Mouse (Mus musculus) MEL (cell line): Measurements from ENCODE around the gene Pitpnc1.

ENCODE experiments used
- CTCF ChIP-seq, 3 experiments: IDR thresholded peaks in 2 of 3; conservative IDR thresholded peaks in 1 of 3; 2 replicates each; pipeline ENCODE4 v1.5.1; 2011 to 2012; ENCODE audit warnings: low read length in 3 of 3, low read depth in 2 of 3, mild to moderate bottlenecking in 2 of 3, improper control_type of control experiment in 1 of 3, inconsistent platforms in 1 of 3, mixed read lengths in 1 of 3, moderate library complexity in 1 of 3; ENCODE audit not compliant: control insufficient read depth in 1 of 3, insufficient read depth in 1 of 3, poor library complexity in 1 of 3, severe bottlenecking in 1 of 3
- E2F4 ChIP-seq: IDR thresholded peaks from 2 replicates; pipeline ENCODE4 v1.6.1; 2011; ENCODE audit warnings: low read depth, low read length, improper control_type of control experiment, borderline replicate concordance
- EP300 ChIP-seq, 2 experiments: IDR thresholded peaks; 2 replicates each; pipeline ENCODE4 v1.6.1; 2011; ENCODE audit warnings: improper control_type of control experiment in 2 of 2, low read length in 2 of 2, low read depth in 1 of 2, mild to moderate bottlenecking in 1 of 2
- JUND ChIP-seq: IDR thresholded peaks from 2 replicates; pipeline ENCODE4 v1.6.1; 2011; ENCODE audit warnings: low read depth, mild to moderate bottlenecking, improper control_type of control experiment, low read length
- MEF2A ChIP-seq: IDR thresholded peaks from 2 replicates; pipeline ENCODE4 v1.6.1; 2014; ENCODE audit warnings: low read depth, mild to moderate bottlenecking, inconsistent platforms, low read length, improper control_type of control experiment; ENCODE audit not compliant: poor library complexity, insufficient replicate concordance, severe bottlenecking; ENCODE audit errors: extremely low read depth
- POLR2A ChIP-seq, 2 experiments: IDR thresholded peaks; 2 replicates each; pipeline ENCODE4 v1.6.1; 2011 to 2012; ENCODE audit warnings: low read length in 2 of 2, mild to moderate bottlenecking in 2 of 2, control low read depth in 1 of 2, improper control_type of control experiment in 1 of 2, low read depth in 1 of 2, moderate library complexity in 1 of 2; ENCODE audit not compliant: control insufficient read depth in 1 of 2, insufficient read depth in 1 of 2, poor library complexity in 1 of 2
- POLR2AphosphoS5 ChIP-seq: IDR thresholded peaks from 2 replicates; pipeline ENCODE4 v1.6.1; 2012; ENCODE audit warnings: low read depth, borderline replicate concordance, mild to moderate bottlenecking, inconsistent platforms, low read length, moderate library complexity, mixed read lengths
- USF1 ChIP-seq: IDR thresholded peaks from 2 replicates; pipeline ENCODE4 v1.6.1; 2014; ENCODE audit warnings: low read depth, mild to moderate bottlenecking, inconsistent platforms, low read length, improper control_type of control experiment, moderate library complexity
- ZNF384 ChIP-seq: IDR thresholded peaks from 2 replicates; pipeline ENCODE4 v1.6.1; 2012; ENCODE audit warnings: low read depth, mild to moderate bottlenecking, inconsistent platforms, low read length, improper control_type of control experiment

DNA sequence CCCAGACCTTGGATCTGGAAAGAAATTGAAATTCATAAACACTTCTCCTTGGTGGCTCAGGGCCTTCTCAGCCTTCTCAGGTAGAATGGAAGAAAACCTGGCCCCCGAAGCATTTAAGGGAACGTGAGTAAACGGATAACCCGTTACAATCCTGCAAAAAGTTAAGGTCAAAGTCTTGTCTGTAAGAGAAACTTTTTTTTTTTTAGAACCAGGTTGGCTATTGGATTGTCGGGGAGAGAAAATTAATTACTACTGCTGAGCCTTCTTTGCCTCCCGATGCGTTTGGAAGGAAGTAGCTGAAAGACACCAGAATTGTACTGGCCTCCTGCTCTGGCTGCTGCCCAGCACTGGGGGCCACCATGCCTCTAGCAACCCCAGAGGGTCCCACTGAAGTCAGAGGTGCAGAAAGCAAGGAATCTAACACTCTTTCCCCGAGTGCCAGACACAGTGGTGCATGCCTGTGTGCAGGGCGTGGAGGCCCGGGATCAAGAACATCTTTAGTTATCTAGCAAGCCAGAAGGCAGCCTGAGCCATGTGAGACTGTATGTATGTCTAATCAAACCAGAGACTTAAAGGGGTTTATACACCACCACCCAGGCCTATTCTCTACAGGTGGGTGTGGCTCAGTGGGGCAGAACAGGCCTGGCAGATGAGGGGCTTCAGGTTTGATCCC lies 73.0 kb downstream of the Pitpnc1 start:
- TF ChIP-seq EP300 (IDR thresholded peaks at IDR 0.05; ENCODE audit: low read depth in 1 of 2, low read length in 2 of 2) = peak; percentile 74 to 84
- TF ChIP-seq JUND = no peak
- TF ChIP-seq MEF2A = no peak
- no peak for TF ChIP-seq USF1
- TF ChIP-seq POLR2A (IDR thresholded peaks at IDR 0.05; ENCODE audit: control insufficient read depth in 1 of 2, insufficient read depth in 1 of 2, low read depth in 1 of 2, low read length in 2 of 2, poor library complexity in 1 of 2) = no peak
- TF ChIP-seq E2F4 = no peak
- TF ChIP-seq CTCF (IDR thresholded peaks at IDR 0.05 in 2 of 3, conservative IDR thresholded peaks at IDR 0.05 in 1 of 3; ENCODE audit: control insufficient read depth in 1 of 3, insufficient read depth in 1 of 3, low read depth in 2 of 3, low read length in 3 of 3, poor library complexity in 1 of 3, severe bottlenecking in 1 of 3) = no peak
- no peak for TF ChIP-seq POLR2AphosphoS5
- TF ChIP-seq ZNF384 = no peak
